Comparison of ENCODE assay signal across 8 mouse cellular contexts in genomic region chrX:38455474-38455873, GRCm38 (mm10). TPM values are rescaled to one million over a fixed set of nuclear protein-coding genes. Genes with fewer than 3 reads are reported as not detected.
A peak's percentile ranks its signal among the peaks of the same experiment; 100 is the strongest.
DNase-seq lines count a peak whose midpoint lies in the region; ATAC-seq and TF ChIP-seq lines count a peak whose summit lies in the region.

No protein-coding gene starts in this region.

- peak overlapping the region; percentile 81 for H3K4me3 ChIP-seq in cerebellum, adult 2 months (replicated peaks; ENCODE audit: insufficient read depth, low read depth, low read length)
- peak overlapping the region; percentile 96 for H3K4me3 ChIP-seq in spleen, adult 2 months (ENCODE audit: extremely low read depth, insufficient read depth, insufficient read length)
- H3K4me3 ChIP-seq in liver, embryonic 12.5 days, result peak overlapping the region; percentile 70
- H3K4me3 ChIP-seq in stomach, embryonic 16.5 days (replicated peaks; ENCODE audit: low read length), result peak overlapping the region; percentile 63

- H3K9me3 ChIP-seq in liver, embryonic 12.5 days (replicated peaks), result no peaks in the 10 kb centered on the region
- H3K9me3 ChIP-seq in stomach, embryonic 16.5 days (replicated peaks; ENCODE audit: control insufficient read depth, low read length), result no peaks in the 10 kb centered on the region

- no peaks in the 10 kb centered on the region; the same call in 1 of the 2 replicates for H3K36me3 ChIP-seq in spleen, adult 2 months (ENCODE audit: control insufficient read depth, insufficient read depth, low read length)
- H3K36me3 ChIP-seq in liver, embryonic 12.5 days, result peaks cover 14% of the 10 kb centered on the region
- no peaks in the 10 kb centered on the region for H3K36me3 ChIP-seq in stomach, embryonic 16.5 days (ENCODE audit: control insufficient read depth, insufficient read depth, low read length)

- no peak for TF ChIP-seq CTCF in cerebellum, adult 2 months (IDR thresholded peaks at IDR 0.05; ENCODE audit: borderline replicate concordance, insufficient read depth, low read depth, low read length)
- TF ChIP-seq CTCF in spleen, adult 2 months (IDR thresholded peaks at IDR 0.05; ENCODE audit: extremely low read depth, insufficient read depth, insufficient read length, insufficient replicate concordance), result no peak

- TF ChIP-seq POLR2A in cerebellum, adult 2 months (IDR thresholded peaks at IDR 0.05; ENCODE audit: borderline replicate concordance, insufficient read depth, low read length), result no peak
- no peak for TF ChIP-seq POLR2A in spleen, adult 2 months (IDR thresholded peaks at IDR 0.05; ENCODE audit: low read depth, low read length)

- DNase-seq in cerebellum, adult 2 months, result no peak
- no peak for DNase-seq in cerebellum, adult 18-20 months
- DNase-seq in spleen, adult 2 months (ENCODE audit: low read depth in 1 of 2, low spot score in 2 of 2), result no peak
- no peak for DNase-seq in spleen, postnatal 36 days (ENCODE audit: low spot score in 2 of 2)
- DNase-seq in layer of hippocampus, adult 8-10 months (ENCODE audit: low spot score in 2 of 2), result no peak
- no peak for DNase-seq in gastrocnemius, postnatal 4 days (ENCODE audit: low spot score in 2 of 2)

- H3K27ac ChIP-seq in cerebellum, adult 2 months (ENCODE audit: insufficient read depth, low read length), result no peak overlapping the region
- H3K27ac ChIP-seq in spleen, adult 2 months (ENCODE audit: insufficient read depth, low read length), result no peak overlapping the region
- H3K27ac ChIP-seq in liver, embryonic 12.5 days, result peak overlapping the region; percentile 73
- peak overlapping the region; percentile 84 for H3K27ac ChIP-seq in stomach, embryonic 16.5 days (ENCODE audit: low read length)

- no peaks in the 10 kb centered on the region for H3K4me1 ChIP-seq in cerebellum, adult 2 months (ENCODE audit: control insufficient read depth, insufficient read depth, low read length)
- peaks cover 3% of the 10 kb centered on the region; the same call in 1 of the 2 replicates for H3K4me1 ChIP-seq in spleen, adult 2 months (ENCODE audit: control insufficient read depth, insufficient read depth, insufficient read length)
- H3K4me1 ChIP-seq in liver, embryonic 12.5 days, result peaks cover 2% of the 10 kb centered on the region; the same call in 1 of the 2 replicates
- H3K4me1 ChIP-seq in stomach, embryonic 16.5 days (ENCODE audit: control insufficient read depth, insufficient read depth, low read length), result peaks cover 2% of the 10 kb centered on the region; the same call in 1 of the 2 replicates

- WGBS in cerebellum, adult 2 months, result 4% methylated on average over 7 of the region's 7 CpGs
- WGBS in spleen, adult 2 months, result 27% methylated on average over 7 of the region's 7 CpGs
- 12% methylated on average over 7 of the region's 7 CpGs for WGBS in liver, embryonic 12.5 days (ENCODE audit: insufficient replicate concordance)
- WGBS in stomach, embryonic 16.5 days, result 19% methylated on average over 7 of the region's 7 CpGs

- ATAC-seq in liver, embryonic 12.5 days, result peak; percentile 4; the same call in 1 of the 2 replicates
- 0 out of 2 replicates have a peak, but pooled peaks have one; percentile 12 for ATAC-seq in stomach, embryonic 16.5 days (ENCODE audit: insufficient read depth, low FRiP score)

- peak overlapping the region; percentile 79 for H3K4me2 ChIP-seq in liver, embryonic 12.5 days
- peak overlapping the region; percentile 55 for H3K4me2 ChIP-seq in stomach, embryonic 16.5 days (ENCODE audit: low read depth, low read length)

- H3K9ac ChIP-seq in liver, embryonic 12.5 days, result peak overlapping the region; percentile 83
- peak overlapping the region; percentile 81 for H3K9ac ChIP-seq in stomach, embryonic 16.5 days (ENCODE audit: low read length)

- H3K27me3 ChIP-seq in cerebellum, adult 2 months (ENCODE audit: control insufficient read depth, insufficient read depth, low read length), result no peaks in the 10 kb centered on the region
- no peaks in the 10 kb centered on the region for H3K27me3 ChIP-seq in spleen, adult 2 months (ENCODE audit: control insufficient read depth, insufficient read depth, low read length)
- H3K27me3 ChIP-seq in liver, embryonic 12.5 days (replicated peaks), result no peaks in the 10 kb centered on the region
- no peaks in the 10 kb centered on the region for H3K27me3 ChIP-seq in stomach, embryonic 16.5 days (ENCODE audit: control insufficient read depth, insufficient read depth, low read length)

RNA-seq across cellular contexts. Expression of gene Lamp2, which starts 0.8 kb away (rescaled TPM):
- 64.7 and 67.8 TPM in 2 replicates for polyA plus RNA-seq in cerebellum, adult 2 months (2012; rRNA removed)
- 15.5 and 17.6 TPM in 2 replicates for polyA plus RNA-seq in spleen, adult 2 months (2012; rRNA removed)
- polyA plus RNA-seq in liver, embryonic 12.5 days (2016; fragmentation: Nextera tagmentation; extraction: Ambion mirVana), result 46.5 and 48.6 TPM in 2 replicates
- 182 and 184 TPM in 2 replicates for polyA plus RNA-seq in stomach, embryonic 16.5 days (2015; fragmentation: Nextera tagmentation; extraction: Ambion mirVana)
- 100 to 1,000 TPM in 2 of 4 experiments, 10 to 100 TPM in 2; 84.7 to 126 (median 103) TPM for total RNA-seq in layer of hippocampus, adult 8-10 months (2022)
- total RNA-seq in gastrocnemius, postnatal 4 days (2021), result 100 to 1,000 TPM; 110 to 117 TPM

Comparison
In these comparisons a context has a peak if more than half of its experiments do, and no peak if none do; other contexts are left out.
1. H3K27ac ChIP-seq: peak in liver, embryonic 12.5 days (single experiment) and stomach, embryonic 16.5 days (single experiment); none in cerebellum, adult 2 months (single experiment) and spleen, adult 2 months (single experiment).
2. Peak in every context shown above with its lines, with median percentiles within 50 percentile points of each other: H3K4me3 ChIP-seq.